Mouse (Mus musculus) heart, embryonic 10.5 days (tissue): Measurements from ENCODE around the gene Bcas3. TPM values are rescaled to one million over a fixed set of nuclear protein-coding genes. Genes with fewer than 3 reads are reported as not detected.
A peak's percentile ranks its signal among the peaks of the same experiment; 100 is the strongest.

Experiments used
- DNase-seq: peaks from one replicate; pipeline ENCODE4 v3.0.0-alpha.2; 2017; ENCODE audit warnings: low spot score
- H3K27ac ChIP-seq: fragments of 300-500 bp; sonication (generic); 2 replicates; pipeline ENCODE4 v1.5.1; 2016; ENCODE audit warnings: mild to moderate bottlenecking
- H3K27me3 ChIP-seq: fragments of 300-500 bp; sonication (generic); 2 replicates; pipeline ENCODE4 v1.6.1; 2016; ENCODE audit warnings: mild to moderate bottlenecking; ENCODE audit not compliant: poor library complexity, insufficient read depth, severe bottlenecking
- H3K36me3 ChIP-seq: fragments of 300-500 bp; sonication (generic); 2 replicates; pipeline ENCODE4 v1.6.1; 2016; ENCODE audit warnings: mild to moderate bottlenecking, moderate library complexity
- H3K4me1 ChIP-seq: fragments of 300-500 bp; sonication (generic); 2 replicates; pipeline ENCODE4 v1.6.1; 2016; ENCODE audit warnings: mild to moderate bottlenecking
- H3K4me3 ChIP-seq: fragments of 300-500 bp; sonication (generic); 2 replicates; pipeline ENCODE4 v1.5.1; 2016; ENCODE audit warnings: mild to moderate bottlenecking, moderate library complexity
- H3K9me3 ChIP-seq: fragments of 300-500 bp; sonication (generic); 2 replicates; pipeline ENCODE4 v1.6.1; 2016; ENCODE audit warnings: mild to moderate bottlenecking, moderate library complexity
- WGBS: fragments of 180-500 bp; shearing (Covaris S2); methylation state at CpG from one replicate; pipeline ENCODE4 v1.1.7; 2016; 5-methylcytosine and 5-hydroxymethylcytosine counted together
- polyA plus RNA-seq: library from polyadenylated mRNA; unstranded; fragments of >200 nt; fragmentation: Nextera tagmentation; extraction: Ambion mirVana; gene quantifications from 2 replicates; pipeline ENCODE4 v1.2.1, GENCODE M21; 2016

Bcas3 gene
- polyA plus RNA-seq, 1 experiment from 2014 or later: 22.4 TPM

GRCm38 (mm10) chr11:85800380-85800779, 447.4 kb downstream of the Bcas3 start:
- no peaks in the 10 kb centered on the region for H3K36me3 ChIP-seq
- no peaks in the 10 kb centered on the region for H3K9me3 ChIP-seq
- H3K4me1 ChIP-seq: peaks cover 76% of the 10 kb centered on the region
- WGBS: 25% methylated on average over 11 of the region's 11 CpGs
- H3K27ac ChIP-seq: no peak overlapping the region
- peaks cover 81% of the 10 kb centered on the region for H3K27me3 ChIP-seq
- peak overlapping the region; percentile 20; the same call in 1 of the 2 replicates for H3K4me3 ChIP-seq
- no peak for DNase-seq

- WGBS: 16% methylated on average over 5 of the region's 5 CpGs
- Histone ChIP-seq H3K27ac (0 out of 2 replicates have a peak overlapping the region, but pooled peaks have one; percentile 33), H3K36me3 (no peaks in the 10 kb centered on the region), H3K4me3 (peak overlapping the region; percentile 23), H3K9me3 (no peaks in the 10 kb centered on the region), H3K27me3 (peaks cover 72% of the 10 kb centered on the region), H3K4me1 (peaks cover 69% of the 10 kb centered on the region)
- no peak for DNase-seq
Measured at GRCm38 (mm10) chr11:85804048-85804447, 451.1 kb downstream of the Bcas3 start.

- 69% methylated on average over 1 of the region's 1 CpGs for WGBS
- H3K27me3 ChIP-seq: peaks cover 85% of the 10 kb centered on the region
Measured at GRCm38 (mm10) chr11:85805779-85806178, 452.8 kb downstream of the Bcas3 start.

GRCm38 (mm10) chr11:85807353-85807752, 454.4 kb downstream of the Bcas3 start:
- no peaks in the 10 kb centered on the region for H3K36me3 ChIP-seq
- H3K9me3 ChIP-seq: no peaks in the 10 kb centered on the region
- WGBS: 80% methylated on average over 11 of the region's 11 CpGs

More at GRCm38 (mm10) chr11:85805779-85806178, 452.8 kb downstream of the Bcas3 start:
- Histone ChIP-seq H3K36me3 (no peaks in the 10 kb centered on the region), H3K9me3 (no peaks in the 10 kb centered on the region), H3K4me3 (no peak overlapping the region), H3K27ac (0 out of 2 replicates have a peak overlapping the region, but pooled peaks have one; percentile 10), H3K4me1 (peaks cover 53% of the 10 kb centered on the region)
- no peak for DNase-seq

GRCm38 (mm10) chr11:85811229-85811628, 458.3 kb downstream of the Bcas3 start:
- DNase-seq: no peak
- Histone ChIP-seq H3K36me3 (no peaks in the 10 kb centered on the region), H3K27ac (peak overlapping the region; percentile 38; the same call in 1 of the 2 replicates), H3K4me3 (no peak overlapping the region), H3K4me1 (peaks cover 44% of the 10 kb centered on the region), H3K27me3 (peaks cover 83% of the 10 kb centered on the region), H3K9me3 (no peaks in the 10 kb centered on the region)
- WGBS: 55% methylated on average over 4 of the region's 4 CpGs

More at GRCm38 (mm10) chr11:85807353-85807752, 454.4 kb downstream of the Bcas3 start:
- DNase-seq: no peak
- Histone ChIP-seq H3K4me1 (peaks cover 47% of the 10 kb centered on the region), H3K27me3 (peaks cover 85% of the 10 kb centered on the region), H3K27ac (no peak overlapping the region), H3K4me3 (no peak overlapping the region)

GRCm38 (mm10) chr11:85811676-85812075, 458.7 kb downstream of the Bcas3 start:
- Histone ChIP-seq H3K27ac (no peak overlapping the region), H3K4me1 (peaks cover 49% of the 10 kb centered on the region), H3K9me3 (no peaks in the 10 kb centered on the region), H3K36me3 (no peaks in the 10 kb centered on the region), H3K4me3 (no peak overlapping the region), H3K27me3 (peaks cover 86% of the 10 kb centered on the region)
- DNase-seq: no peak
- 87% methylated on average over 5 of the region's 5 CpGs for WGBS

GRCm38 (mm10) chr11:85812201-85812966, 459.4 kb downstream of the Bcas3 start:
- Histone ChIP-seq H3K36me3 (no peaks in the 10 kb centered on the region), H3K4me3 (no peak overlapping the region), H3K9me3 (no peaks in the 10 kb centered on the region), H3K27me3 (peaks cover 89% of the 10 kb centered on the region), H3K27ac (no peak overlapping the region; the same call in 1 of the 2 replicates), H3K4me1 (peaks cover 54% of the 10 kb centered on the region)
- 86% methylated on average over 12 of the region's 12 CpGs for WGBS
- DNase-seq: no peak

GRCm38 (mm10) chr11:85814678-85815077, 461.7 kb downstream of the Bcas3 start:
- Histone ChIP-seq H3K36me3 (no peaks in the 10 kb centered on the region), H3K27me3 (peaks cover 88% of the 10 kb centered on the region), H3K4me1 (peaks cover 77% of the 10 kb centered on the region), H3K9me3 (no peaks in the 10 kb centered on the region), H3K4me3 (no peak overlapping the region), H3K27ac (peak overlapping the region; percentile 24; the same call in 1 of the 2 replicates)
- DNase-seq: no peak
- 35% methylated on average over 4 of the region's 4 CpGs for WGBS

- Histone ChIP-seq H3K4me3 (no peak overlapping the region), H3K4me1 (peaks cover 86% of the 10 kb centered on the region), H3K9me3 (no peaks in the 10 kb centered on the region), H3K27me3 (peaks cover 88% of the 10 kb centered on the region), H3K36me3 (no peaks in the 10 kb centered on the region), H3K27ac (0 out of 2 replicates have a peak overlapping the region, but pooled peaks have one; percentile 3)
- WGBS: 60% methylated on average over 5 of the region's 5 CpGs
- DNase-seq: no peak
Measured at GRCm38 (mm10) chr11:85816471-85816870, 463.5 kb downstream of the Bcas3 start.

GRCm38 (mm10) chr11:85818401-85818800, 465.4 kb downstream of the Bcas3 start:
- H3K27me3 ChIP-seq: peaks cover 85% of the 10 kb centered on the region
- DNase-seq: peak; percentile 87
- peaks cover 96% of the 10 kb centered on the region for H3K4me1 ChIP-seq

GRCm38 (mm10) chr11:85820959-85821358, 468.0 kb downstream of the Bcas3 start:
- no peak overlapping the region for H3K4me3 ChIP-seq
- no peaks in the 10 kb centered on the region for H3K36me3 ChIP-seq
- 82% methylated on average over 3 of the region's 3 CpGs for WGBS
- peak overlapping the region; percentile 59; the same call in 1 of the 2 replicates for H3K27ac ChIP-seq
- peaks cover 93% of the 10 kb centered on the region for H3K27me3 ChIP-seq
- peaks cover 96% of the 10 kb centered on the region for H3K4me1 ChIP-seq
- H3K9me3 ChIP-seq: no peaks in the 10 kb centered on the region
- DNase-seq: no peak

More at GRCm38 (mm10) chr11:85818401-85818800, 465.4 kb downstream of the Bcas3 start:
- no peaks in the 10 kb centered on the region for H3K36me3 ChIP-seq
- WGBS: 28% methylated on average over 3 of the region's 3 CpGs
- peak overlapping the region; percentile 70 for H3K27ac ChIP-seq
- no peaks in the 10 kb centered on the region for H3K9me3 ChIP-seq
- no peak overlapping the region for H3K4me3 ChIP-seq

GRCm38 (mm10) chr11:85821659-85822058, 468.7 kb downstream of the Bcas3 start:
- peaks cover 93% of the 10 kb centered on the region for H3K27me3 ChIP-seq
- WGBS: 65% methylated on average over 9 of the region's 9 CpGs

GRCm38 (mm10) chr11:85823181-85823580, 470.2 kb downstream of the Bcas3 start:
- Histone ChIP-seq H3K9me3 (no peaks in the 10 kb centered on the region), H3K4me3 (no peak overlapping the region), H3K36me3 (no peaks in the 10 kb centered on the region), H3K4me1 (peaks cover 97% of the 10 kb centered on the region), H3K27ac (peak overlapping the region; percentile 56), H3K27me3 (peaks cover 94% of the 10 kb centered on the region)
- peak; percentile 91 for DNase-seq
- 5% methylated on average over 6 of the region's 6 CpGs for WGBS

More at GRCm38 (mm10) chr11:85821659-85822058, 468.7 kb downstream of the Bcas3 start:
- Histone ChIP-seq H3K9me3 (no peaks in the 10 kb centered on the region), H3K4me1 (peaks cover 96% of the 10 kb centered on the region), H3K4me3 (no peak overlapping the region), H3K36me3 (no peaks in the 10 kb centered on the region), H3K27ac (peak overlapping the region; percentile 59; the same call in 1 of the 2 replicates)
- no peak for DNase-seq
